Mouse (Mus musculus) heart, embryonic 16.5 days (tissue): ENCODE results near the gene 4632433K11Rik. TPM values are rescaled to one million over a fixed set of nuclear protein-coding genes. Genes with fewer than 3 reads are reported as not detected.

Experiments
- ATAC-seq: fragments of 200-750 bp; cut with Nextera tagmentation; replicated peaks from 2 replicates; pipeline ENCODE4 v1.8.0; 2017; ENCODE audit warnings: moderate number of reproducible peaks; ENCODE audit not compliant: insufficient read depth, low FRiP score; ENCODE audit errors: extremely low read depth
- H3K27ac ChIP-seq: fragments of 300-500 bp; sonication (generic); 2 replicates; pipeline ENCODE4 v1.5.1; 2014; ENCODE audit warnings: mild to moderate bottlenecking, low read length, control low read depth, moderate library complexity
- H3K27me3 ChIP-seq: fragments of 300-500 bp; sonication (generic); 2 replicates; pipeline ENCODE4 v1.6.1; 2014; ENCODE audit warnings: low read length, mixed read lengths; ENCODE audit not compliant: control insufficient read depth, insufficient read depth
- H3K36me3 ChIP-seq: fragments of 300-500 bp; sonication (generic); 2 replicates; pipeline ENCODE4 v1.6.1; 2014; ENCODE audit not compliant: control insufficient read depth, insufficient read depth
- H3K4me1 ChIP-seq: fragments of 300-500 bp; sonication (generic); 2 replicates; pipeline ENCODE4 v1.6.1; 2014; ENCODE audit warnings: low read length, mixed read lengths; ENCODE audit not compliant: control insufficient read depth, insufficient read depth
- H3K4me2 ChIP-seq: fragments of 300-500 bp; sonication (generic); 2 replicates; pipeline ENCODE4 v1.6.1; 2014; ENCODE audit warnings: low read depth, mild to moderate bottlenecking, control low read depth, low read length
- H3K4me3 ChIP-seq: fragments of 300-500 bp; sonication (generic); 2 replicates; pipeline ENCODE4 v1.5.1; 2014; ENCODE audit warnings: mild to moderate bottlenecking, control low read depth, low read length
- H3K9ac ChIP-seq: fragments of 300-500 bp; sonication (generic); 2 replicates; pipeline ENCODE4 v1.6.1; 2014; ENCODE audit warnings: low read length, control low read depth
- H3K9me3 ChIP-seq: fragments of 300-500 bp; sonication (generic); replicated peaks from 2 replicates; pipeline ENCODE4 v1.6.1; 2016; ENCODE audit warnings: low read length; ENCODE audit not compliant: control insufficient read depth
- WGBS: fragments of 180-500 bp; shearing (Covaris S2); extraction: QIAGEN DNeasy Blood & Tissue Kit; methylation state at CpG from one replicate; pipeline ENCODE4 v1.1.7; 2014; 5-methylcytosine and 5-hydroxymethylcytosine counted together
- polyA plus RNA-seq: library from polyadenylated mRNA; unstranded; fragments of >200 nt; fragmentation: Nextera tagmentation; extraction: Ambion mirVana; gene quantifications from 2 replicates; pipeline ENCODE4 v1.2.1, GENCODE M21; 2015

The 4632433K11Rik gene
- polyA plus RNA-seq, 1 experiment from 2014 or later, result not detected

DNA sequence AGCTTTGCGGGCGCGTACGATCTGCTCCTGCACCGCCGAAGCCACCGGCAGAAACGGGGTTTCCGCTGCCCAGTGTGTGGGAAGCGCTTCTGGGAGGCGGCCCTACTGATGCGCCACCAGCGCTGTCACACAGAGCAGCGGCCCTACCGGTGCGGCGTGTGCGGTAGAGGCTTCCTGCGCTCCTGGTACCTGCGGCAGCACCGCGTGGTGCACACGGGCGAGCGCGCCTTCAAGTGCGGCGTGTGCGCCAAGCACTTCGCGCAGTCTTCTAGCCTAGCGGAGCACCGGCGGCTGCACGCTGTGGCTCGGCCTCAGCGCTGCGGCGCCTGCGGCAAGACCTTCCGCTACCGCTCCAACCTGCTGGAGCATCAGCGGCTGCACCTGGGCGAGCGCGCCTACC lies 2.4 kb upstream of the 4632433K11Rik start:
- no peaks in the 10 kb centered on the region for H3K27me3 ChIP-seq
- H3K36me3 ChIP-seq, result peaks cover 77% of the 10 kb centered on the region
- H3K27ac ChIP-seq, result no peak overlapping the region
- H3K9ac ChIP-seq, result no peak overlapping the region
- ATAC-seq, result no peak
- 82% methylated on average over 46 of the region's 46 CpGs for WGBS
- no peak overlapping the region for H3K4me2 ChIP-seq
- peaks cover 33% of the 10 kb centered on the region for H3K9me3 ChIP-seq
- no peak overlapping the region for H3K4me3 ChIP-seq
- H3K4me1 ChIP-seq, result no peaks in the 10 kb centered on the region

DNA sequence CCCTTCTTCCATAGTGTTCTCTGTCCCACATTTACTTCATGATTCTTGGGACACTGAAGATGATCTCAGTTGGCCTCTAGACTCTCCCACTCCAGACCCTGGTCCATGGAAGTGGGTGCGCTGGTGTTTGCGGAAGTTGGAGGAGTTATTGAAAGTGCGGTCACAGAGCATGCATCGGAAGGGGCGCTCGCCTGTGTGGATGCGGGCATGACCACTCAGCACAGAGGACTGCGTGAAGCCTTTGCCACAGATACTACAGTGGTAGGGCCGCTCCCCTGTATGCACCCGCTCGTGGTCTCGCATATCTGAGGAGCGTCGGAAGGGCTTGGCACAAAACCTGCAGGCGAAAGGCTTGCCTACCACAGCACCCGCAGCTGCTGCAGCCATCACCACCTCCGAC lies 1.7 kb downstream of the 4632433K11Rik start:
- ATAC-seq, result no peak
- no peaks in the 10 kb centered on the region for H3K27me3 ChIP-seq
- H3K4me1 ChIP-seq, result peaks cover 9% of the 10 kb centered on the region
- no peak overlapping the region for H3K4me2 ChIP-seq
- H3K36me3 ChIP-seq, result peaks cover 53% of the 10 kb centered on the region
- WGBS, result 96% methylated on average over 17 of the region's 17 CpGs
- H3K4me3 ChIP-seq, result no peak overlapping the region
- peaks cover 16% of the 10 kb centered on the region for H3K9me3 ChIP-seq
- H3K27ac ChIP-seq, result no peak overlapping the region
- no peak overlapping the region for H3K9ac ChIP-seq

DNA sequence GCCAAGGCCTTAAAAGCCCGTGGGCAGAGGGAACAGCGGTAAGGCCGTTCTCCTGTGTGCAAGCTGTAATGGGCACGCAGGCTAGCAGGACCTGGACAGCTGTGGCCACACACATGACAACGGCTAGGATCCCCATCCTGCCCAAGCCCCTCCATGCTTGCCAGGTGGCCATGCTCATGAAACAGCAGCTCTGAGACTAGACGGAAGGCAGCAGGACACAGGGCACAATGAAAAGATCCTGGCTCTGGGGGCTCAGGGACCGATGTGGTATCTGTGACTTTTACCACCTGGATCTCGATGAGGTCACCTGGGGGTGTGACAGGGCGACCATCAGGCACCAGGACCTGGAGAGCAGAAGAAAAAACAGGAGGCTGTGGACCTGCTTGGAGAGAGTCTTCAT lies 2.2 kb downstream of the 4632433K11Rik start:
- 89% methylated on average over 9 of the region's 9 CpGs for WGBS
- no peak for ATAC-seq
- no peak overlapping the region for H3K4me2 ChIP-seq
- H3K4me3 ChIP-seq, result no peak overlapping the region
- no peak overlapping the region for H3K27ac ChIP-seq
- no peaks in the 10 kb centered on the region for H3K27me3 ChIP-seq
- H3K9ac ChIP-seq, result no peak overlapping the region
- H3K4me1 ChIP-seq, result peaks cover 9% of the 10 kb centered on the region
- peaks cover 10% of the 10 kb centered on the region for H3K9me3 ChIP-seq
- peaks cover 50% of the 10 kb centered on the region for H3K36me3 ChIP-seq

DNA sequence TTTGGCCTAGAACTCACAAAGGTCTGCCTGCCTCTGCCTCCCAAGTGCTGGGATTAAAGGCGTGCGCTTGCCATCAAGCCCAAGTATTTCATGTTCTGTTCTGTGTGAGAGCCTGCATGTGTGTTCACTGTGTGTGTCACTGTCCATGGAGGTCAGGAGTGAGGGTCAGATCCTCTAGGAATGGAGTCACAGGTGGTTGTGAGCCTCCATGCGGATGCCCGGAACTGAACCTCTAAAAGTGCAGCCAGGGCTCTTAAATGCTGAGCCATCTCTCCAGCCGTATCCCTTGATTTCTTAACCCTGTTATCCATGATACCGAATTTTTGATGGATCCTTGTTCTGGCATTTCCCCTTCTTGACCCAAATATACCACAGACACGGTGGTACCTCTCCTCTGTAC lies 3.1 kb downstream of the 4632433K11Rik start:
- Histone ChIP-seq H3K4me1 (peaks cover 9% of the 10 kb centered on the region), H3K27ac (no peak overlapping the region; the same call in 1 of the 2 replicates), H3K27me3 (no peaks in the 10 kb centered on the region), H3K9ac (no peak overlapping the region; the same call in 1 of the 2 replicates), H3K36me3 (peaks cover 41% of the 10 kb centered on the region), H3K4me2 (no peak overlapping the region), H3K9me3 (peaks cover 2% of the 10 kb centered on the region), H3K4me3 (no peak overlapping the region)
- no peak for ATAC-seq
- WGBS, result 89% methylated on average over 7 of the region's 7 CpGs

DNA sequence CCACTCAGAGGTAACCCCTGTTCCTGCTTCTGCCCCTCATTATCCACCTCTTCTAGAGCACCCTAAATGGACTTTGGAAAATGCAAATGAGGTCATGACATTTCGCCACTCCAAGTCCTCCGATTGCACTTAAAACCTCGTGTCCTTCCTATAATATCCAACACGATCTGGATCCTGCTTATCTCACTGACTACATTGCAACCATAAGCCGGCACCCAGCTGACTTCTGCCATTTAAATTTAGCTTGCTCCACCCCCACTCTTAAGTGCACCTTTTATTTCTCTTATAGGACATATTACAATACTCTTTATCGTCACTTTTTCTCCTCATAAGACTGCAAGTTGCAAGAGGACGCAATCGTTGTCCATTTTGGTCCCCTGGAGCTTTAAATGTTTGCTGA lies 3.5 kb downstream of the 4632433K11Rik start:
- peaks cover 37% of the 10 kb centered on the region for H3K36me3 ChIP-seq
- H3K9me3 ChIP-seq, result no peaks in the 10 kb centered on the region
- peaks cover 9% of the 10 kb centered on the region for H3K4me1 ChIP-seq
- peak overlapping the region; percentile 98 for H3K27ac ChIP-seq
- H3K4me3 ChIP-seq, result peak overlapping the region; percentile 86
- 74% methylated on average over 8 of the region's 8 CpGs for WGBS
- no peak for ATAC-seq
- peak overlapping the region; percentile 92 for H3K9ac ChIP-seq
- H3K4me2 ChIP-seq, result peak overlapping the region; percentile 64
- H3K27me3 ChIP-seq, result no peaks in the 10 kb centered on the region

DNA sequence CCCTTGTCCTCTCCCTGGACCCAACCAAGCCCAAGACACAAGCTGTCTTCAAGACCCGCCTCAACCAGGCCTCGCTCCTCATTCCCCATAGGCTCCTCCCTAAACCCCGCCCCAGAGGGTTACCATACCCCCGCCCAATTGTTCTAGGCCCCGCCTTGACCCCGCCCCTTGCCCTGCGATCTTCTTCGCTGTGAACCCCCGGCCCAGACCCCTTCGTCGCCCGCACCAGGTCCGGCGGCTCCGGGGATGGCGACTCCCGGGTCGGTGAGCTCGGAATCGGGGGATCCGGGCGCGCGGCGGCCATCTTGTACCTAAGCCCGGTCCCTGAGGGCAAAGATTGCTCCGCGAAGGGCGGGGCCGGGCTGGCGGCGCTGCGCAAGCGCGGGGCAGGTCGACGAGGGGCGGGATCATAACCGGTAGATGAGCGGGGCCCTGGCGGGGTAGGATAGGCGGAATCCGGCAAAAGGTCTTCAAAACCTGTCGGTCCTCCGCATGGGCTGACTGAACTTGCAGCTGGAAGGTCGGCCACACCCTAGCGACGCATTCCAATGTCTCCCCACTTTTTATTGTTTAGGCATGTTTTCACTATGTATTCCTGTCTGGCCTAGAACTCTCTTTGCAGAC lies 4.3 kb downstream of the 4632433K11Rik start, which contains the start of gene Zfp784:
Zfp784 (minus strand) TSS at position 338 of the 624 bp plus-strand sequence.
- under 1% methylated on average over 48 of the region's 48 CpGs for WGBS

DNA sequence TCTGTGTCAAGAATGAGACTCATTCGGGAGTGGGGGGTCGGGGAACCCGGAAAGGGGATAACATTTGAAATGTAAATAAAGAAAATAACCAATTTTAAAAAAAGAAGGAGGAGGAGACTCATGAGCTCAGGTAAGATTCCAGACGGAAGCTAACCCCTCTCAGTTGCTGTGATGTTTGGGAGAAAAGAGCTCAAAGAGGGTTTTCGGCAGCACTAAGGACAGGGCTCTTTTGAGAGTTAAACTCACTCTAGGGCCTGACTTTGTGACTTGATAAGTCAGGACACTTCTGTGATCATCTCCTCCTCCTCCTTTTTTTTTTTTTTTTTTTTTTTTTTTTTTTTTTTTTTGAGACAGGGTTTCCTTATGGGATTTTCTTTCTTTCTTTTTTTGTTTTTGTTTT lies 5.0 kb downstream of the 4632433K11Rik start:
- Histone ChIP-seq H3K4me3 (peak overlapping the region; percentile 86), H3K4me1 (peaks cover 9% of the 10 kb centered on the region), H3K27ac (peak overlapping the region; percentile 98), H3K9ac (peak overlapping the region; percentile 92), H3K36me3 (peaks cover 22% of the 10 kb centered on the region), H3K27me3 (no peaks in the 10 kb centered on the region), H3K4me2 (peak overlapping the region; percentile 64), H3K9me3 (no peaks in the 10 kb centered on the region)
- WGBS, result 32% methylated on average over 5 of the region's 5 CpGs
- no peak for ATAC-seq

More for the DNA sequence above, 4.3 kb downstream of the 4632433K11Rik start, which contains the start of gene Zfp784:
- peak within 1 kb of the TSS; percentile 98 for H3K27ac ChIP-seq
- no peaks in the 10 kb centered on the region for H3K9me3 ChIP-seq
- peak within 1 kb of the TSS; percentile 86 for H3K4me3 ChIP-seq
- H3K9ac ChIP-seq, result peak within 1 kb of the TSS; percentile 92
- H3K27me3 ChIP-seq, result no peaks in the 10 kb centered on the region
- H3K4me2 ChIP-seq, result peak within 1 kb of the TSS; percentile 64
- H3K4me1 ChIP-seq, result peaks cover 9% of the 10 kb centered on the region
- ATAC-seq, result peak; percentile 98
- peaks cover 29% of the 10 kb centered on the region for H3K36me3 ChIP-seq

DNA sequence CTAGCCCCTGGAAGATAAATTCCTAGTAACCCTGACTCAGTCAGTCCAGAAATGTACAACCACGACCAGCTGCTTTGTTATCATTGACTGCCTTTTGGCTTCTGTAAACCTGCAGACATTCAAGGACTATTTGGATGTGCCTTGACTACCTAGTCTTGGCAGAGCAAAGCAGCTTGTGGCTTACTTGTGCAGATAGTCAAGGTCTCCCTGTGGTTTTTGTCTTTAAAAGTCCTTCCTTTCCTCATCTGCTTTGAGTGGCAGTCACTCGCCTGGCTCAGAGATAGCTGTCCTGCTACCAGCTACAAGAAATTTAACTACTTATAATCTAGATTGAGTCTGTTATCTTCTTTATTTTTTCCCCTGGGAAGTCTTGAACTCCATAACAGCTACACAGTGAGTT lies 11.1 kb downstream of the 4632433K11Rik start:
- no peak for ATAC-seq
- Histone ChIP-seq H3K27ac (no peak overlapping the region), H3K4me2 (no peak overlapping the region), H3K4me1 (no peaks in the 10 kb centered on the region), H3K4me3 (no peak overlapping the region), H3K27me3 (no peaks in the 10 kb centered on the region), H3K36me3 (0 out of 2 replicates have a peak, but pooled peaks cover 3% of the 10 kb centered on the region), H3K9ac (no peak overlapping the region), H3K9me3 (no peaks in the 10 kb centered on the region)
- 49% methylated on average over 2 of the region's 2 CpGs for WGBS

DNA sequence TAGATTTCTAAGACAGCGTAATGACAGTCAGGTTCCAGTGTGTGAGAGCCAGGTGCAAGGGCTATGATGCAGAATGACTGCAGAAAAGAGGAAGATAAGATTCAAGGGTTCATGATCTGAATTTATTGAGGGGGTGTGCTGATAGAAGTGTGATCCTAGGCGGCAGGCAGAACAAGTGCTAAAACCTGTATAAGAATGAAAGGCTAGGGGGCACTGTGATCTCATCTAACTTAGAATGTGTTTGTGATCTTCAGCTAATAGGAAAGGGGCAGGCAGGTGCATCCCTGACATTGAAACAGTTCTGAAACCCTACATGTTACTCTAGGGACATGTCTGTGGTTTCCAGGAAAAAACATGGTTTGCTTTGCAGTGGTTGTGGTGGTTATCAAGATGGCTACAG lies 12.2 kb downstream of the 4632433K11Rik start:
- no peaks in the 10 kb centered on the region for H3K9me3 ChIP-seq
- WGBS, result 62% methylated on average over 2 of the region's 2 CpGs
- no peaks in the 10 kb centered on the region for H3K27me3 ChIP-seq
- H3K9ac ChIP-seq, result no peak overlapping the region
- ATAC-seq, result no peak
- no peak overlapping the region for H3K4me3 ChIP-seq
- H3K4me1 ChIP-seq, result peaks cover 3% of the 10 kb centered on the region; the same call in 1 of the 2 replicates
- H3K4me2 ChIP-seq, result no peak overlapping the region
- H3K27ac ChIP-seq, result no peak overlapping the region
- H3K36me3 ChIP-seq, result no peaks in the 10 kb centered on the region
